Mouse (Mus musculus): ENCODE results near the gene Huwe1. TPM values are rescaled to one million over a fixed set of nuclear protein-coding genes. Genes with fewer than 3 reads are reported as not detected.

The Huwe1 gene
- polyA plus RNA-seq, 1 experiment from 2014 or later = 88.4 TPM

DNA sequence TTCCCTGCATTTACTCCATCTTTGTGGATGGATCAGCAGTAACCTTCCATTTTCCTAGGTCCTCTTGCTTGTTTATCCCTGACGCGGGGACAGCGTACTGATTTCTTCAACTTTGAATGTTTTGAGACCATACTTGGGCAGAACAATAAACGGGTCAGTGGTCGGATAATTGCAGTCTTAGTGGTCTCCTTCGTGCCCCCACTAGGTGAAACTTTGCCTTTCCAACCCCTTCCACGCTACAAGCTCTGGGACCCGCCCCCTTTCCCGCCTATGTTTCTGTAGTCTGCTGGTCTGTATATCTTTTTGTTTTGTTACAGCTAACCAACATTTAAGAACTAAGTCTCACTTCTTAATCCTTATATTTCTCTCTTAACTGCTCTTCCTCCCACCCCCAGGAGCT, 3.8 kb downstream of the Huwe1 start:
- no peak overlapping the region for H3K27ac ChIP-seq (ENCODE audit: low read depth, low read length)

DNA sequence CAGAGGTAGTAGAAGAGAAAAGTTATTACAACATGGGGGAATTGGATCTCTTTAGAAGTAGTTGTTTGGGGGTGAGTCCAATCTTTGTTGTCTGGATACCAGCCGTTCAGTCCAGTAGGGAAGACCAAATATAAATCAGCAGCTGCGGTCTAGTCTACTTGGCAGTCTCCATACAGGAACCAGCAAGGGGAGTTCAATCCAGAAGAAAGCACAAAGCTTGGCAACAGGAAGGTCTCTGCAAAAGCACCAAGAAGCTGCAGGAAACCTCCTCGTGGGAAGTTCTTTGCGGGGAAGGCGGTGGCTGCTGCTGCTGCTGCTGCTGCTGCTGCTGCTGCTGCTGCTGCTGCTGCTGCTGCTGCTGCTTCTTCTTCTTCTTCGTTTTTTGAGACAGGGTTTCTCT, 10.9 kb downstream of the Huwe1 start:
- WGBS = 81% methylated on average over 6 of the region's 6 CpGs
- Histone ChIP-seq H3K4me3 (ENCODE audit: low read depth, low read length) (no peak overlapping the region), H3K36me3 (ENCODE audit: control insufficient read depth, insufficient read depth, low read length) (no peaks in the 10 kb centered on the region), H3K4me2 (ENCODE audit: low read depth, low read length, severe bottlenecking) (no peak overlapping the region), H3K27ac (ENCODE audit: low read depth, low read length) (no peak overlapping the region), H3K4me1 (replicated peaks; ENCODE audit: control insufficient read depth, insufficient read depth, low read length) (no peaks in the 10 kb centered on the region), H3K27me3 (ENCODE audit: control insufficient read depth, insufficient read depth, low read length) (peaks cover 2% of the 10 kb centered on the region; the same call in 1 of the 2 replicates), H3K9me3 (ENCODE audit: control insufficient read depth, low read length) (no peaks in the 10 kb centered on the region), H3K9ac (ENCODE audit: low read length) (no peak overlapping the region)
- no peak for DNase-seq (ENCODE audit: low spot score)
- ATAC-seq (replicated peaks; ENCODE audit: low FRiP score) = no peak

More for the DNA sequence above, 3.8 kb downstream of the Huwe1 start:
- Histone ChIP-seq H3K9ac (ENCODE audit: low read length) (peak overlapping the region; percentile 61), H3K9me3 (ENCODE audit: control insufficient read depth, low read length) (no peaks in the 10 kb centered on the region; the same call in 1 of the 2 replicates), H3K4me1 (replicated peaks; ENCODE audit: control insufficient read depth, insufficient read depth, low read length) (no peaks in the 10 kb centered on the region), H3K4me3 (ENCODE audit: low read depth, low read length) (peak overlapping the region; percentile 55), H3K36me3 (ENCODE audit: control insufficient read depth, insufficient read depth, low read length) (no peaks in the 10 kb centered on the region), H3K27me3 (ENCODE audit: control insufficient read depth, insufficient read depth, low read length) (no peaks in the 10 kb centered on the region), H3K4me2 (ENCODE audit: low read depth, low read length, severe bottlenecking) (peak overlapping the region; percentile 55)
- WGBS = 27% methylated on average over 9 of the region's 9 CpGs
- DNase-seq (ENCODE audit: low spot score) = no peak
- no peak for ATAC-seq (replicated peaks; ENCODE audit: low FRiP score)

DNA sequence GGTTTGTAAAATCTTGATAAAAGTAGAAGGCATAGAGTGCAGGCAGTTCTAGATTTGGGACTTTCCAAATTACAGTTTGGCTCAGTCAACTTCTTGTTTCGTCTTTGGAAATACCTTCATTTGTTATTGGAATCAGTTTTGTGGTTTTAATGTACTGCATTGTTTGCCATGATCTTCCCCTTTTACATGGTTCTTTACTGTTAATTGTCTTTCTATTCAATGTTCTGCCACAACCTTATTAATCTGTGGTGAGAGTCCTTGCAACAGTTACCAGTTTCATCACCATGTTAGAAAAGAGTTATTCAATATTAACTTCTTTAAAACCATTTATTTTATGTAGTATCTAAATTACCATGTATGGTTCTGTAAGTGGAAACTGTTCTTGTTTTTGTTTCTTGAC, 13.0 kb downstream of the Huwe1 start:
- H3K36me3 ChIP-seq (ENCODE audit: control insufficient read depth, insufficient read depth, low read length) = no peaks in the 10 kb centered on the region
- no peak overlapping the region for H3K4me3 ChIP-seq (ENCODE audit: low read depth, low read length)
- ATAC-seq (replicated peaks; ENCODE audit: low FRiP score) (no peak), DNase-seq (ENCODE audit: low spot score) (no peak)
- no peaks in the 10 kb centered on the region for H3K4me1 ChIP-seq (replicated peaks; ENCODE audit: control insufficient read depth, insufficient read depth, low read length)
- no peak overlapping the region for H3K27ac ChIP-seq (ENCODE audit: low read depth, low read length)
- H3K9ac ChIP-seq (ENCODE audit: low read length) = no peak overlapping the region
- H3K9me3 ChIP-seq (ENCODE audit: control insufficient read depth, low read length) = no peaks in the 10 kb centered on the region
- H3K4me2 ChIP-seq (ENCODE audit: low read depth, low read length, severe bottlenecking) = no peak overlapping the region
- 96% methylated on average over 1 of the region's 1 CpGs for WGBS
- peaks cover 2% of the 10 kb centered on the region; the same call in 1 of the 2 replicates for H3K27me3 ChIP-seq (ENCODE audit: control insufficient read depth, insufficient read depth, low read length)

GRCm38 (mm10) chrX:151817712-151818111, 17.1 kb downstream of the Huwe1 start:
- no peaks in the 10 kb centered on the region; the same call in 1 of the 2 replicates for H3K27me3 ChIP-seq (ENCODE audit: control insufficient read depth, insufficient read depth, low read length)
- no peak overlapping the region for H3K9ac ChIP-seq (ENCODE audit: low read length)
- H3K9me3 ChIP-seq (ENCODE audit: control insufficient read depth, low read length) = no peaks in the 10 kb centered on the region
- 88% methylated on average over 3 of the region's 3 CpGs for WGBS
- H3K4me3 ChIP-seq (ENCODE audit: low read depth, low read length) = no peak overlapping the region
- ATAC-seq (replicated peaks; ENCODE audit: low FRiP score) (no peak), DNase-seq (ENCODE audit: low spot score) (no peak)
- H3K27ac ChIP-seq (ENCODE audit: low read depth, low read length) = no peak overlapping the region
- H3K4me1 ChIP-seq (replicated peaks; ENCODE audit: control insufficient read depth, insufficient read depth, low read length) = no peaks in the 10 kb centered on the region
- H3K4me2 ChIP-seq (ENCODE audit: low read depth, low read length, severe bottlenecking) = no peak overlapping the region
- H3K36me3 ChIP-seq (ENCODE audit: control insufficient read depth, insufficient read depth, low read length) = no peaks in the 10 kb centered on the region

GRCm38 (mm10) chrX:151828971-151829370, 28.4 kb downstream of the Huwe1 start:
- H3K36me3 ChIP-seq (ENCODE audit: control insufficient read depth, insufficient read depth, low read length) = no peaks in the 10 kb centered on the region
- H3K27ac ChIP-seq (ENCODE audit: low read depth, low read length) = no peak overlapping the region
- H3K4me3 ChIP-seq (ENCODE audit: low read depth, low read length) = no peak overlapping the region
- no peaks in the 10 kb centered on the region for H3K4me1 ChIP-seq (replicated peaks; ENCODE audit: control insufficient read depth, insufficient read depth, low read length)
- no peak overlapping the region for H3K9ac ChIP-seq (ENCODE audit: low read length)
- ATAC-seq (replicated peaks; ENCODE audit: low FRiP score) = no peak
- H3K4me2 ChIP-seq (ENCODE audit: low read depth, low read length, severe bottlenecking) = no peak overlapping the region
- no peak for DNase-seq (ENCODE audit: low spot score)
- no peaks in the 10 kb centered on the region for H3K9me3 ChIP-seq (ENCODE audit: control insufficient read depth, low read length)
- H3K27me3 ChIP-seq (ENCODE audit: control insufficient read depth, insufficient read depth, low read length) = no peaks in the 10 kb centered on the region; the same call in 1 of the 2 replicates
- 89% methylated on average over 1 of the region's 1 CpGs for WGBS

- no peaks in the 10 kb centered on the region for H3K36me3 ChIP-seq (ENCODE audit: control insufficient read depth, insufficient read depth, low read length)
- no peaks in the 10 kb centered on the region; the same call in 1 of the 2 replicates for H3K27me3 ChIP-seq (ENCODE audit: control insufficient read depth, insufficient read depth, low read length)
- H3K27ac ChIP-seq (ENCODE audit: low read depth, low read length) = no peak overlapping the region
- no peaks in the 10 kb centered on the region for H3K9me3 ChIP-seq (ENCODE audit: control insufficient read depth, low read length)
- H3K4me3 ChIP-seq (ENCODE audit: low read depth, low read length) = no peak overlapping the region
- H3K4me2 ChIP-seq (ENCODE audit: low read depth, low read length, severe bottlenecking) = no peak overlapping the region
- no peak for DNase-seq (ENCODE audit: low spot score)
- no peak for ATAC-seq (replicated peaks; ENCODE audit: low FRiP score)
- no peak overlapping the region for H3K9ac ChIP-seq (ENCODE audit: low read length)
- H3K4me1 ChIP-seq (replicated peaks; ENCODE audit: control insufficient read depth, insufficient read depth, low read length) = no peaks in the 10 kb centered on the region
Measured at GRCm38 (mm10) chrX:151831260-151831659, 30.7 kb downstream of the Huwe1 start.

DNA sequence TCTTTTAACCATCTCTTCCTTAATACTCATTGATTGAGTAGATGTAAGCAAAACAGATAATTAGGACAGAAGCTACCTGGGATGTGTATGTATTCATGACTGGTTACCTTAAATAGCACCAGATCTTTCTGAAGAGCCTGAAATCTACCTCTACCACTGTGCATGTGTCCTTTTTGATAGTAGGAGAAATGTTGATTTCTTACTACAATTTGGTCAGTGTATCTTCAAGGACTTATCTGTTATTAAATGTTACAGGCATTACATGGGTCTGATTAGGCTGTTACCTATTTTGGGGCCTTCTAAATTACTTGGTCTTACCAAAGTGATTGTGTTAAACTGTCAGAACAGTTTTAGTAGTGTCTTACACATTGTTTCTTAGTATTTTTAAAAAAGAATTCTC, 32.4 kb downstream of the Huwe1 start:
- Histone ChIP-seq H3K9ac (ENCODE audit: low read length) (no peak overlapping the region), H3K27me3 (ENCODE audit: control insufficient read depth, insufficient read depth, low read length) (no peaks in the 10 kb centered on the region; the same call in 1 of the 2 replicates), H3K9me3 (ENCODE audit: control insufficient read depth, low read length) (no peaks in the 10 kb centered on the region), H3K4me2 (ENCODE audit: low read depth, low read length, severe bottlenecking) (no peak overlapping the region), H3K4me1 (replicated peaks; ENCODE audit: control insufficient read depth, insufficient read depth, low read length) (no peaks in the 10 kb centered on the region), H3K4me3 (ENCODE audit: low read depth, low read length) (no peak overlapping the region), H3K36me3 (ENCODE audit: control insufficient read depth, insufficient read depth, low read length) (no peaks in the 10 kb centered on the region), H3K27ac (ENCODE audit: low read depth, low read length) (no peak overlapping the region)
- ATAC-seq (replicated peaks; ENCODE audit: low FRiP score) (no peak), DNase-seq (ENCODE audit: low spot score) (no peak)

GRCm38 (mm10) chrX:151859436-151859835, 58.8 kb downstream of the Huwe1 start:
- H3K9me3 ChIP-seq (ENCODE audit: control insufficient read depth, low read length) = no peaks in the 10 kb centered on the region
- H3K27ac ChIP-seq (ENCODE audit: low read depth, low read length) = no peak overlapping the region
- no peaks in the 10 kb centered on the region for H3K4me1 ChIP-seq (replicated peaks; ENCODE audit: control insufficient read depth, insufficient read depth, low read length)
- DNase-seq (ENCODE audit: low spot score) = no peak
- H3K4me3 ChIP-seq (ENCODE audit: low read depth, low read length) = no peak overlapping the region
- peaks cover 3% of the 10 kb centered on the region; the same call in 1 of the 2 replicates for H3K27me3 ChIP-seq (ENCODE audit: control insufficient read depth, insufficient read depth, low read length)
- 90% methylated on average over 8 of the region's 8 CpGs for WGBS
- no peak for ATAC-seq (replicated peaks; ENCODE audit: low FRiP score)
- H3K4me2 ChIP-seq (ENCODE audit: low read depth, low read length, severe bottlenecking) = no peak overlapping the region
- H3K9ac ChIP-seq (ENCODE audit: low read length) = no peak overlapping the region
- no peaks in the 10 kb centered on the region for H3K36me3 ChIP-seq (ENCODE audit: control insufficient read depth, insufficient read depth, low read length)

DNA sequence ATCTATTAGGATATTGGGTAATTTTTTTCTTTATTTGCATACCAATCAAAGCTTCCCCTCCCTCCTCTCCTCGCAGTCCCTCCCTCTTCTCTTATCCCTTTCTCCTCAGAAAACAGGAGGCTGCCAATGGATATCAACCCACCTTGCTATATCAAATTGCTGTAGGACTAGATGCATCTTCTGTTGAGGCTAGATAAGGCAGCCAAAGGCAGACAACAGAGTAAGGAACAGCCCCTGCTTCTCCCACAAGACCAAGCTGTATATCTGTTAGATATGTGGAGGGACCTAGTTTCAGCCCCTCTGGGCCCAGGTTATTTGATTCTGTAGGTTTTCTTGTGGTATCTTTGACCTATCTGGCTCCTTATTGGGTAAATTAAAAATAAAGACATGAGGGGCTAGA, 110.1 kb downstream of the Huwe1 start:
- WGBS = 80% methylated on average over 1 of the region's 1 CpGs
- Histone ChIP-seq H3K36me3 (ENCODE audit: control insufficient read depth, insufficient read depth, low read length) (peaks cover 3% of the 10 kb centered on the region; the same call in 1 of the 2 replicates), H3K9ac (ENCODE audit: low read length) (no peak overlapping the region), H3K4me2 (ENCODE audit: low read depth, low read length, severe bottlenecking) (no peak overlapping the region), H3K4me1 (replicated peaks; ENCODE audit: control insufficient read depth, insufficient read depth, low read length) (no peaks in the 10 kb centered on the region), H3K4me3 (ENCODE audit: low read depth, low read length) (no peak overlapping the region), H3K27me3 (ENCODE audit: control insufficient read depth, insufficient read depth, low read length) (peaks cover 13% of the 10 kb centered on the region; the same call in 1 of the 2 replicates), H3K9me3 (ENCODE audit: control insufficient read depth, low read length) (no peaks in the 10 kb centered on the region), H3K27ac (ENCODE audit: low read depth, low read length) (no peak overlapping the region)
- DNase-seq (ENCODE audit: low spot score) = no peak
- no peak for ATAC-seq (replicated peaks; ENCODE audit: low FRiP score)

All from forebrain, embryonic 11.5 days (tissue).